Mouse (Mus musculus) testis, postnatal 10 days (tissue): Measurements from ENCODE around the gene Bcl2l1.

Experiments
- DNase-seq: peaks from one replicate; pipeline ENCODE4 v3.0.0; 2021; ENCODE audit warnings: low spot score

Bcl2l1 gene

GRCm38 (mm10) chr2:152737306-152738221 is 94.0 kb downstream of the Bcl2l1 start:
- no peak for DNase-seq

GRCm38 (mm10) chr2:152736748-152737147 is 94.8 kb downstream of the Bcl2l1 start:
- no peak for DNase-seq

- DNase-seq, result peak; percentile 89
These were observed 95.4 kb downstream of the Bcl2l1 start, which contains the start of gene Id1 for GRCm38 (mm10) chr2:152736090-152736601. Gene Id1, plus strand, starts transcription at chr2:152736251.

GRCm38 (mm10) chr2:152734984-152735383 is 96.5 kb downstream of the Bcl2l1 start:
- DNase-seq, result peak; percentile 96

- DNase-seq, result no peak
These were observed 97.0 kb downstream of the Bcl2l1 start for GRCm38 (mm10) chr2:152734501-152734900.

GRCm38 (mm10) chr2:152733201-152733600 is 98.3 kb downstream of the Bcl2l1 start:
- DNase-seq, result no peak
